Mouse (Mus musculus): ENCODE results near the gene Tldc2. TPM values are rescaled to one million over a fixed set of nuclear protein-coding genes. Genes with fewer than 3 reads are reported as not detected.
A peak's percentile ranks its signal among the peaks of the same experiment; 100 is the strongest.

Gene Tldc2
- polyA plus RNA-seq, 1 experiment: not detected

- H3K4me3 ChIP-seq (ENCODE audit: insufficient read depth, low read depth, low read length): peak within 1 kb of the TSS; percentile 95
- peaks cover 4% of the 10 kb centered on the region; the same call in 1 of the 2 replicates for H3K4me1 ChIP-seq (ENCODE audit: control insufficient read depth, insufficient read depth, insufficient read length, low read length)
- H3K27ac ChIP-seq (replicated peaks; ENCODE audit: low read depth, low read length): peak within 1 kb of the TSS; percentile 88
Observed at GRCm38 (mm10) chr2:157135014-157135413, 48.2 kb downstream of the Tldc2 start, which contains the start of gene Samhd1. Samhd1 (minus strand) TSS chr2:157135265.

GRCm38 (mm10) chr2:157135529-157136120, 48.8 kb downstream of the Tldc2 start:
- Histone ChIP-seq H3K27ac (replicated peaks; ENCODE audit: low read depth, low read length) (peak overlapping the region; percentile 88), H3K4me1 (ENCODE audit: control insufficient read depth, insufficient read depth, insufficient read length, low read length) (peaks cover 4% of the 10 kb centered on the region; the same call in 1 of the 2 replicates), H3K4me3 (ENCODE audit: insufficient read depth, low read depth, low read length) (peak overlapping the region; percentile 52)

- Histone ChIP-seq H3K4me1 (ENCODE audit: control insufficient read depth, insufficient read depth, insufficient read length, low read length) (peaks cover 4% of the 10 kb centered on the region; the same call in 1 of the 2 replicates), H3K4me3 (ENCODE audit: insufficient read depth, low read depth, low read length) (no peak overlapping the region), H3K27ac (replicated peaks; ENCODE audit: low read depth, low read length) (no peak overlapping the region)
Observed at GRCm38 (mm10) chr2:157136176-157136575, 49.3 kb downstream of the Tldc2 start.

GRCm38 (mm10) chr2:157136646-157137045, 49.8 kb downstream of the Tldc2 start:
- Histone ChIP-seq H3K4me3 (ENCODE audit: insufficient read depth, low read depth, low read length) (no peak overlapping the region), H3K27ac (replicated peaks; ENCODE audit: low read depth, low read length) (no peak overlapping the region), H3K4me1 (ENCODE audit: control insufficient read depth, insufficient read depth, insufficient read length, low read length) (peaks cover 4% of the 10 kb centered on the region; the same call in 1 of the 2 replicates)

GRCm38 (mm10) chr2:157137959-157138731, 51.3 kb downstream of the Tldc2 start:
- H3K4me3 ChIP-seq (ENCODE audit: insufficient read depth, low read depth, low read length): no peak overlapping the region
- no peaks in the 10 kb centered on the region for H3K4me1 ChIP-seq (ENCODE audit: control insufficient read depth, insufficient read depth, insufficient read length, low read length)

GRCm38 (mm10) chr2:157138808-157139207, 52.0 kb downstream of the Tldc2 start:
- H3K4me1 ChIP-seq (ENCODE audit: control insufficient read depth, insufficient read depth, insufficient read length, low read length): no peaks in the 10 kb centered on the region
- H3K4me3 ChIP-seq (ENCODE audit: insufficient read depth, low read depth, low read length): no peak overlapping the region
- H3K27ac ChIP-seq (replicated peaks; ENCODE audit: low read depth, low read length): no peak overlapping the region

More at GRCm38 (mm10) chr2:157137959-157138731, 51.3 kb downstream of the Tldc2 start:
- no peak overlapping the region for H3K27ac ChIP-seq (replicated peaks; ENCODE audit: low read depth, low read length)

- Histone ChIP-seq H3K27ac (replicated peaks; ENCODE audit: low read depth, low read length) (no peak overlapping the region), H3K4me1 (ENCODE audit: control insufficient read depth, insufficient read depth, insufficient read length, low read length) (no peaks in the 10 kb centered on the region), H3K4me3 (ENCODE audit: insufficient read depth, low read depth, low read length) (no peak overlapping the region)
Observed at GRCm38 (mm10) chr2:157139251-157139802, 52.5 kb downstream of the Tldc2 start.

GRCm38 (mm10) chr2:157141962-157142361, 55.1 kb downstream of the Tldc2 start:
- Histone ChIP-seq H3K27ac (replicated peaks; ENCODE audit: low read depth, low read length) (no peak overlapping the region), H3K4me1 (ENCODE audit: control insufficient read depth, insufficient read depth, insufficient read length, low read length) (no peaks in the 10 kb centered on the region), H3K4me3 (ENCODE audit: insufficient read depth, low read depth, low read length) (no peak overlapping the region)

GRCm38 (mm10) chr2:157144132-157144531, 57.3 kb downstream of the Tldc2 start:
- Histone ChIP-seq H3K4me1 (ENCODE audit: control insufficient read depth, insufficient read depth, insufficient read length, low read length) (no peaks in the 10 kb centered on the region), H3K4me3 (ENCODE audit: insufficient read depth, low read depth, low read length) (no peak overlapping the region), H3K27ac (replicated peaks; ENCODE audit: low read depth, low read length) (no peak overlapping the region)

- no peak overlapping the region for H3K27ac ChIP-seq (replicated peaks; ENCODE audit: low read depth, low read length)
- no peaks in the 10 kb centered on the region for H3K4me1 ChIP-seq (ENCODE audit: control insufficient read depth, insufficient read depth, insufficient read length, low read length)
- no peak overlapping the region for H3K4me3 ChIP-seq (ENCODE audit: insufficient read depth, low read depth, low read length)
Observed at GRCm38 (mm10) chr2:157145173-157145572, 58.3 kb downstream of the Tldc2 start.

Other genes starting within 250 kb of the Tldc2 start
- gene Tgif2, start 247.0 kb upstream of the Tldc2 start, polyA plus RNA-seq (2012; ENCODE audit: insufficient read depth, insufficient read length, missing spikeins): not detected in 2 replicates
- gene 4930518I15Rik, start 229.1 kb upstream of the Tldc2 start, polyA plus RNA-seq (2012; ENCODE audit: insufficient read depth, insufficient read length, missing spikeins): 0.83 and 1.3 TPM in 2 replicates
- gene Rab5if, start 223.9 kb upstream of the Tldc2 start, polyA plus RNA-seq (2012; ENCODE audit: insufficient read depth, insufficient read length, missing spikeins): 285 and 371 TPM in 2 replicates
- 0.42 TPM in 1 of 2 replicates, not detected in the other for gene Sla2, start 199.9 kb upstream of the Tldc2 start, polyA plus RNA-seq (2012; ENCODE audit: insufficient read depth, insufficient read length, missing spikeins)
- 97.6 and 181 TPM in 2 replicates for gene Ndrg3, start 95.0 kb upstream of the Tldc2 start, polyA plus RNA-seq (2012; ENCODE audit: insufficient read depth, insufficient read length, missing spikeins)
- 1.3 TPM in 1 of 2 replicates, not detected in the other for gene Dsn1, start 79.9 kb upstream of the Tldc2 start, polyA plus RNA-seq (2012; ENCODE audit: insufficient read depth, insufficient read length, missing spikeins)
- gene Soga1, start 7.8 kb upstream of the Tldc2 start, polyA plus RNA-seq (2012; ENCODE audit: insufficient read depth, insufficient read length, missing spikeins): 6.0 and 6.9 TPM in 2 replicates
- 14.9 and 17.9 TPM in 2 replicates for gene Samhd1, start 48.2 kb downstream of the Tldc2 start, polyA plus RNA-seq (2012; ENCODE audit: insufficient read depth, insufficient read length, missing spikeins)
- 1.5 and 2.2 TPM in 2 replicates for gene Rbl1, start 117.5 kb downstream of the Tldc2 start, polyA plus RNA-seq (2012; ENCODE audit: insufficient read depth, insufficient read length, missing spikeins)
- gene Rpn2, start 192.0 kb downstream of the Tldc2 start, polyA plus RNA-seq (2012; ENCODE audit: insufficient read depth, insufficient read length, missing spikeins): 62.2 and 69.3 TPM in 2 replicates
- gene Mroh8, start 192.5 kb downstream of the Tldc2 start, polyA plus RNA-seq (2012; ENCODE audit: insufficient read depth, insufficient read length, missing spikeins): not detected in 2 replicates

All from brown adipose tissue, adult 24 weeks (tissue).